Mouse (Mus musculus) urinary bladder, adult 18-20 months (tissue): Measurements from ENCODE around the gene Lrrc52.

Source experiments
- DNase-seq, 2 experiments: peaks; one replicate each; pipeline ENCODE4 v3.0.0; 2022; ENCODE audit warnings: low spot score in 2 of 2, mixed read lengths in 2 of 2

The Lrrc52 gene

GRCm38 (mm10) chr1:167436186-167436975 lies 30.2 kb downstream of the Lrrc52 start:
- DNase-seq, result no peak

- DNase-seq, result no peak
Measured at GRCm38 (mm10) chr1:167434931-167435330, 31.6 kb downstream of the Lrrc52 start.

GRCm38 (mm10) chr1:167430976-167431676 lies 35.5 kb downstream of the Lrrc52 start:
- DNase-seq, result no peak

- no peak for DNase-seq
Measured at GRCm38 (mm10) chr1:167426681-167427080, 39.9 kb downstream of the Lrrc52 start.

- DNase-seq, result no peak
Measured at GRCm38 (mm10) chr1:167425572-167425971, 41.0 kb downstream of the Lrrc52 start.

- no peak for DNase-seq
Measured at GRCm38 (mm10) chr1:167422501-167423240, 43.9 kb downstream of the Lrrc52 start.

GRCm38 (mm10) chr1:167414846-167415245 lies 51.7 kb downstream of the Lrrc52 start:
- peak; percentile 18 to 50 for DNase-seq

GRCm38 (mm10) chr1:167411991-167412715 lies 54.4 kb downstream of the Lrrc52 start:
- no peak for DNase-seq

- no peak for DNase-seq
Measured at GRCm38 (mm10) chr1:167409601-167410000, 57.0 kb downstream of the Lrrc52 start.

GRCm38 (mm10) chr1:167405237-167405636 lies 61.3 kb downstream of the Lrrc52 start:
- no peak for DNase-seq
